Mouse (Mus musculus) spleen, postnatal 4 days (tissue): ENCODE data around the gene Slc3a2.

Experiments used
- DNase-seq, 2 experiments: peaks; one replicate each; pipeline ENCODE4 v3.0.0; 2022; ENCODE audit warnings: low spot score in 2 of 2

Gene Slc3a2

DNA sequence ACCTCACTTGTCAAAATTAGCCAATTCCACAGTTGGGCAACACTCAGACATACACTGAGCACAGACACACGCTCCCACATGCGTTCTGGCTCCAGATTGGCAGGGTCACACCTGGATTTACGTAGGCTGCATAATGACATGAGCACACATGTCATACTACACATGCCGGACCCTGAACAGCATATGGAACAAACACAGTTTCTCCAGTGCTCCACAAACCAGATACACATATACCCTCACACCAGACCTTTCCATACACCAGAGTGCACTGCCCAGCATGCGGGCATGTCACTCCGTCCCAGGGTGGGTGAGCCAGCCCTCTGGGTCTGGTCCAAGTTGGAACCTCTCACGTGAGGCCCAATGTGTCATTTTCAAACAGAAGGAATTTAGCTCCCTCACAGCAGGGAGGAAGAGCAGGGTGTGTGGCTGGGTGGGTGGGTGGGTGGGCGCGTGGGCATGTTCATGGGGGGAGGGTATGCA is 59.8 kb downstream of the Slc3a2 start, which contains the start of gene Chrm1:
Gene Chrm1 (plus strand): TSS at position 430 of the 480 bp plus-strand sequence.
- DNase-seq: no peak

DNA sequence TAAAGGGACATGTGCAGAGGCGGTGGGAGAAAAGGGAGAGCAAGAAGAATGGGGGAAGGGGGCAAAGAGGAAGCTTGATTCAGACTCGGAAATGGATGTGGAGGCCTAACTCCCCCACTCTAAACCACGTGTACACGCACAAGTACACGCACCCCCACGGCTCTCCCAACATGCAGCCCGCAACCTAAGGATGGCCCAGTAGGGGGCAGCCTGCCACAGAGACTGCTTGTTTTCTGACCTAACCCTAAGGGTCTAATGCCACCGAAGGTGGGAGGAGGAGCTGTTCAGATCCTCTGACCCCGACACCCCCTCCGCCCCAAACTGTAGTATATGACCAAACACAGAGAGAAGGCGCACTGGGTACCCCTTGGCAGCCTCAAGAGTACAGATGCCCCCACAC is 60.8 kb downstream of the Slc3a2 start:
- peak; percentile 56 to 77 for DNase-seq

DNA sequence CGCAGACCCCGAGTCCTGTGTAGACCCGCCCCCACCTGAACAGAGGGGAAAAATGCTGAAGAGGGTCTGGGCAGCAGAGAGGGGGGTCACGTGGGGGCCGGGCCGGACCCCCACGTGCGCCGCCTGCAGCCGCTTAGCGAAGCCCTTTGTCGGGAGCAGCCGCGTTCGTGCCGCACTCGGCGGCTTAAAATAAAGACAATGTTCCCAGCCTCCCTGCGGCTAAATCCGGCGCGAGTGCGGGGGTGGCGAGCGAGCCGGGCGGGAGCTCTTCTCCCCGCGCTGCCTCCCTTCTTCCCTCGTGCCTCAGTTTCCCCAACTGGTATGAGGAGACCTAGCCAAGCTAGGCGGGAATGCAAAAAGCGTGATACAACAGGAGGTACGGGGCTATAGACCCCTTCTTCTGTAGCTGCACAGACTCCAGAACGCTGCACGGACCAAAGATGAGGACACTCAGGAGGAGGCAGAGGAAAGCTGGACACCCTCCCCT is 61.3 kb downstream of the Slc3a2 start:
- no peak for DNase-seq
